Mouse (Mus musculus): Measurements from ENCODE around the gene Olfr734.

The Olfr734 gene

GRCm38 (mm10) chr14:50326661-50327060 lies at the start of gene Olfr734:
Olfr734 (minus strand) TSS chr14:50326761.
- no peak for DNase-seq (ENCODE audit: low read depth)

- DNase-seq (ENCODE audit: low read depth): no peak
These were observed 37.0 kb upstream of the Olfr734 start for GRCm38 (mm10) chr14:50363561-50363960.

GRCm38 (mm10) chr14:50360480-50360879 lies 33.9 kb upstream of the Olfr734 start:
- no peak for DNase-seq (ENCODE audit: low read depth)

GRCm38 (mm10) chr14:50357593-50357992 lies 31.0 kb upstream of the Olfr734 start, which contains the start of gene Tlr11:
Tlr11 (plus strand) TSS chr14:50357914.
- no peak for DNase-seq (ENCODE audit: low read depth)

- DNase-seq (ENCODE audit: low read depth): no peak
These were observed 30.2 kb upstream of the Olfr734 start for GRCm38 (mm10) chr14:50356725-50357124.

- DNase-seq (ENCODE audit: low read depth): no peak
These were observed 25.9 kb upstream of the Olfr734 start for GRCm38 (mm10) chr14:50352438-50352837.

GRCm38 (mm10) chr14:50348796-50349195 lies 22.2 kb upstream of the Olfr734 start, which contains the start of gene Olfr735:
Olfr735 (minus strand) TSS chr14:50348872.
- DNase-seq (ENCODE audit: low read depth): no peak

GRCm38 (mm10) chr14:50301422-50301821 lies 25.1 kb downstream of the Olfr734 start, which contains the start of gene Olfr733:
Olfr733 (minus strand) TSS chr14:50301522.
- DNase-seq (ENCODE audit: low read depth): no peak

GRCm38 (mm10) chr14:50284106-50284505 lies 42.5 kb downstream of the Olfr734 start, which contains the start of gene Olfr732:
Olfr732 (minus strand) TSS chr14:50284206.
- no peak for DNase-seq (ENCODE audit: low read depth)
